Mouse (Mus musculus): ENCODE measurements around the gene Galnt17. TPM values are rescaled to one million over a fixed set of nuclear protein-coding genes. Genes with fewer than 3 reads are reported as not detected.

Galnt17 gene
- total RNA-seq, 2 experiments from 2014 or later = not detected

- no peak for ATAC-seq (replicated peaks; ENCODE audit: poor library complexity)
Observed at GRCm38 (mm10) chr5:130949710-130950109, 358.6 kb downstream of the Galnt17 start.

- ATAC-seq (replicated peaks; ENCODE audit: poor library complexity) = no peak
Observed at GRCm38 (mm10) chr5:130938911-130939608, 369.2 kb downstream of the Galnt17 start.

- no peak for ATAC-seq (replicated peaks; ENCODE audit: poor library complexity)
Observed at GRCm38 (mm10) chr5:130938274-130938741, 370.0 kb downstream of the Galnt17 start.

- no peak for ATAC-seq (replicated peaks; ENCODE audit: poor library complexity)
Observed at GRCm38 (mm10) chr5:130930999-130931398, 377.3 kb downstream of the Galnt17 start.

GRCm38 (mm10) chr5:130927794-130928149 lies 380.5 kb downstream of the Galnt17 start:
- ATAC-seq (replicated peaks; ENCODE audit: poor library complexity) = no peak

GRCm38 (mm10) chr5:130927138-130927793 lies 381.0 kb downstream of the Galnt17 start:
- no peak for ATAC-seq (replicated peaks; ENCODE audit: poor library complexity)

- ATAC-seq (replicated peaks; ENCODE audit: poor library complexity) = no peak
Observed at GRCm38 (mm10) chr5:130925681-130926080, 382.6 kb downstream of the Galnt17 start.

GRCm38 (mm10) chr5:130924245-130924827 lies 384.0 kb downstream of the Galnt17 start:
- no peak for ATAC-seq (replicated peaks; ENCODE audit: poor library complexity)

- ATAC-seq (replicated peaks; ENCODE audit: poor library complexity) = no peak
Observed at GRCm38 (mm10) chr5:130919969-130920368, 388.3 kb downstream of the Galnt17 start.

GRCm38 (mm10) chr5:130914606-130915005 lies 393.7 kb downstream of the Galnt17 start:
- no peak for ATAC-seq (replicated peaks; ENCODE audit: poor library complexity)

GRCm38 (mm10) chr5:130911551-130911950 lies 396.7 kb downstream of the Galnt17 start:
- no peak for ATAC-seq (replicated peaks; ENCODE audit: poor library complexity)

GRCm38 (mm10) chr5:130901736-130902135 lies 406.6 kb downstream of the Galnt17 start:
- no peak for ATAC-seq (replicated peaks; ENCODE audit: poor library complexity)

- no peak for ATAC-seq (replicated peaks; ENCODE audit: poor library complexity)
Observed at GRCm38 (mm10) chr5:130895991-130896390, 412.3 kb downstream of the Galnt17 start.

GRCm38 (mm10) chr5:130891735-130892134 lies 416.6 kb downstream of the Galnt17 start:
- no peak for ATAC-seq (replicated peaks; ENCODE audit: poor library complexity)

GRCm38 (mm10) chr5:130880331-130880730 lies 428.0 kb downstream of the Galnt17 start:
- no peak for ATAC-seq (replicated peaks; ENCODE audit: poor library complexity)

- no peak for ATAC-seq (replicated peaks; ENCODE audit: poor library complexity)
Observed at GRCm38 (mm10) chr5:130875391-130875790, 432.9 kb downstream of the Galnt17 start.

GRCm38 (mm10) chr5:130871086-130871485 lies 437.2 kb downstream of the Galnt17 start:
- ATAC-seq (replicated peaks; ENCODE audit: poor library complexity) = no peak

- ATAC-seq (replicated peaks; ENCODE audit: poor library complexity) = peak; percentile 44; the same call in 1 of the 2 replicates
Observed at GRCm38 (mm10) chr5:130869869-130870268, 438.4 kb downstream of the Galnt17 start.

- ATAC-seq (replicated peaks; ENCODE audit: poor library complexity) = no peak
Observed at GRCm38 (mm10) chr5:130862302-130862701, 446.0 kb downstream of the Galnt17 start.

GRCm38 (mm10) chr5:130859736-130860135 lies 448.6 kb downstream of the Galnt17 start:
- ATAC-seq (replicated peaks; ENCODE audit: poor library complexity) = no peak

GRCm38 (mm10) chr5:130858706-130859105 lies 449.6 kb downstream of the Galnt17 start:
- no peak for ATAC-seq (replicated peaks; ENCODE audit: poor library complexity)

- ATAC-seq (replicated peaks; ENCODE audit: poor library complexity) = peak; percentile 76
Observed at GRCm38 (mm10) chr5:130858148-130858547, 450.1 kb downstream of the Galnt17 start.
